Mouse (Mus musculus) c-Kit-positive CD71-positive TER-119-negative erythroid progenitor cells, embryonic 14.5 days (primary cell): ENCODE results near the gene Iqch.
"Not testable (repeated sequence)": the region's sequence is repeated elsewhere in the genome, so short reads cannot be mapped to it uniquely, and the experiment has no call there.

ENCODE experiments used
- DNase-seq: peaks from one replicate; pipeline ENCODE4 v3.0.0-alpha.2; 2013; ENCODE audit warnings: low read depth

Iqch gene

DNA sequence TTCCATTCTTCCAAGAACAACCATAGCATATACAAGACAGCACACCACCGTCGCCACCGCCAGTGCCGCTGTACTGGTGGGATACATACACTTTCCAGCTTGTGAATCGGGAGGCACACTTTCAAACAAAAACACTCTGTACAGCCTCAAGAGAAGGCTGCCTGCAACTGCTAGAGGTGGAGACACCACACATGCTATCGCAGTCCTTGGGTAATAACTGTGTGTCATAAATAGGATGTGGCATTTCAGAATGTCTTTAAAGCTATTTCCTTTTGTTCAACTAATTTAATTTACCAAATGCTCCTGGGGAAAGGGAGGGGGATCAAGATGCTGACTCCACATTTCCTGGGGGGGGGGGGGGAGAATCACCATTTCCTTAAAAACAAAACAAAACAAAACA is 34.0 kb downstream of the Iqch start:
- no peak for DNase-seq

DNA sequence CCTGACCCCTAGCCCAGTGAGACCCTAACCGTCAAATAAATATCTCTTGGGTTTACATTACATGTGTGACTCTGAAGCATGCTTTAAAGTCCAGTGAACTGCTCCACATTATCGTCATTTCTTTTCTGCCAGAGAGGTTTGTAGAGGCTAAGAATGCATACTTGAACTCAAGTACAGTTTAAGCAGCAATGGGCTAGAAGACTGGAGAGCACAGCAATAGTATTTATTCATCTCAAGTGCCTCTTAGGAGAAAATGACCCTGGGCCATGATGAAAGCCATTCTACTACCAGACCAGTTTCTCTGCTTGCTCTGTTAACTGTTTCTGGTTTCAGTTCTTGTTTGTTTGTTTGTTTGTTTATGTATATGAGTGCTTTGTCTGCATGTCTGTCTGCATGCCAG is 38.9 kb downstream of the Iqch start:
- no peak for DNase-seq

DNA sequence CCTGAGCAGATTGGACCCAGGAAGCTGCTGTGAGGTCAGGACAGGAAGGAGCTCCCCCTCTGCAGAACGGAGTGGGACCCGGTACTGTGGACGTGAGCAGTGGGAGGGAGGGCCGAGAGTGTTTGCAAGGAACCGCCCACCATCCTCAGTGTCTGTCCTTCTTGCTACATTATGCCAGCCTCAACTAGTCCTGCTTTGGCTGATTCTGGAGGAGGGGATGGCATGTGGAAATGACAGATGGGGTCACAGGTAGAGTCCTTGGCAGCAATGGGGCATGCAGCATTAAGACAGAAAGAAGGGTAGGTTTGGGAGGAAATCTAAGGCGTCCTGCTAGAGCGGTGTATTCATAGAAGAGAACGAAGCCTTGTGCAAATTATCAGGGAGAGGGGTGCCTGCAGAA is 40.4 kb downstream of the Iqch start:
- DNase-seq, result no peak

DNA sequence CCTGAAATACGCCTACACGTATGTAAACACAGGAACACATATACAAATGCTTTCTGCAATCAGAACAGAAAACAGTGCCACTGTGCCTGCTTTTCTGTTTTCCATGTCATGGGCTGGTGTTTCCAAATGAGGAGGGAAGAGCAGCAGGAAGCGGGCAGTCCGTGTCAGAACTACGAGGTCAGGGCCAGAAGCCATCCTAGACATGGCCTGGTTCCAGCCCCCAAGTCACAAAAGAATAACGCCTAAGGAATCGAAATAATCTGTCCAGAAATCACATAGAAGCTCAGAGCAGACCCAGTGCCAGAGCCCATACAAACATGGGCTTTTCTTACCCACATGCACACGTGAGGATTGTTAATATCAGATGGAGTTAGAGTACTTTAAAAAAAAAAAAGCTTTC is 45.4 kb downstream of the Iqch start:
- DNase-seq, result no peak

GRCm38 (mm10) chr9:63556316-63556715 is 46.0 kb downstream of the Iqch start:
- no peak for DNase-seq

- DNase-seq, result no peak
These were observed 46.8 kb downstream of the Iqch start for GRCm38 (mm10) chr9:63555460-63555990.

DNA sequence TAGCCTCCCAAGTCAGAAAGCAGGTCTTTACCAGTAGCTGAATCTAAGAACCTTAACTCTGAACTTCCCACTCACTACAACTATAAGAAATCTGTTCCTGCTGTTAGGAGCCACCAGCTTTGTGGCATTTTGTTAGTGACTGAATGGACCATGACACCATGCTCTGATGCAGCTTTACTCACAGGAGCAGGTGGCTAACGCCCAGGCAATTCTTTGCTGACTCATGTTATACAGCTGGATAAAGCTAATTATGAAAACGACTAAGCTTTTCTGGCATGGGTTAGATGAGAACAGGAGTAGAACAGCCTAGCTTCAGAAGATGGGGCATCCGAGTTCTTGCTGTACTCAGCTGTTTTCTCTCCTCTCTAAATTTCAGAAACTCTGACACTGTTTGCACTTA is 48.7 kb downstream of the Iqch start:
- DNase-seq, result no peak

GRCm38 (mm10) chr9:63550701-63551100 is 51.6 kb downstream of the Iqch start:
- DNase-seq, result not testable (repeated sequence)

- no peak for DNase-seq
These were observed 53.3 kb downstream of the Iqch start for GRCm38 (mm10) chr9:63548966-63549365.

- no peak for DNase-seq
These were observed 60.4 kb downstream of the Iqch start for GRCm38 (mm10) chr9:63541926-63542325.

DNA sequence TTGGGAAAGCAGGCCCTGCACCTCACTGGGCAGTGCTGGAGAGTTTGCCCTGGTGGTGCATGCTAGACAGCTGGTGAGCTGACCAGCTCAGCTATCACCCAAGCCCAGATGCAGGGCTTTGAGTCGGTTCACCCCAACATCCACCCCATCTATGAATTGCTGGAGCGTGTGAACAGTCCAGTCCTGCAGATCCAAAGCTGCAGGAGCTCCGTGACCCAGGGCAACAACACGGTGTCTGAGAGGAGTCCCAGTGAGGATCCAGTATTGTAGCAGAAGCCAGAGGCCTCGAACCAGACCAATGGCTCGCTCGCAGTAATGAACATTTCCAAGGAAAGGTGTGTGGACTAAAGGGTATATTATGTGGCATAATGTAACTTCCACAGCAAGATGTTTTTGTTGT is 61.0 kb downstream of the Iqch start:
- DNase-seq, result no peak

DNA sequence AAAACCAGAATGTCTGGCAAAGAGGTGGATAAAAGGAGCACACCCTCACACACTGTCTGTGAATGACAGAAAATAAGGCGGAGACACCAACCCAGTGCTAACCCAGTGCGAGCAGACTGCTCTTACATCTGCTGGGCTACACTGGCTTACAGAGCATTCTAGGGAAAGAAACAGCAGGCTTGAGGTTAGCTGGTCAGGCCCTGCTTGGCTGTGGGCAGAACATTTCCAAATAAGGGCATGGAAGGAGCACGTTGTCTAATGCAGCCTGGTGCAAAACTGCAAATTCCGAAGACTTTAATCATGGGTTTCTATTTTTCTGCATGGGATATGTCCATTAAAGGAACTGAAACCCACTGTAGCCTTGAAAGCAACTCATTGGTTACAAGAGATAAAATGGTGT is 64.8 kb downstream of the Iqch start:
- DNase-seq, result no peak

GRCm38 (mm10) chr9:63535042-63535441 is 67.3 kb downstream of the Iqch start:
- no peak for DNase-seq

DNA sequence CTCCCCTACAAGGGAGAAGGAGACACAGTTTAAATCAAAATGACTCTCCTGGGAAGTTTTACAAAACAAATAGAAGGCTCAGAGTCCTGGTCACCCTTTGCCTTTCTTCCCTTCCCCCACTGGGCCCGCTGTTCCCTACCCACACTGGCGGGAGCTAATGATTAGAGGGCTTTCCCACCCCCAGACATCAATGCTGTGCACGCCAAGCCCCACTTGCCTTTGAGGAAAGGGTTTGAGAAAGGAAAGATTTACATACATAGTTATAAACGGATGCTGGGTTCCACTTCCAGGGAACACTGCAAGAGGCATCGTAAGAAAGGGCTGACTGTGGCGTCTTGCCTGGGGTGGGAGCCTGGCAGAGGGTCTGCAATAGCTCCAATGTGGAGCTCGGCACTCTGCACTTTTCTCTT is 67.9 kb downstream of the Iqch start:
- no peak for DNase-seq

GRCm38 (mm10) chr9:63532966-63533711 is 69.2 kb downstream of the Iqch start:
- no peak for DNase-seq

- no peak for DNase-seq
These were observed 78.4 kb downstream of the Iqch start for GRCm38 (mm10) chr9:63523937-63524253.

GRCm38 (mm10) chr9:63523251-63523936 is 78.9 kb downstream of the Iqch start:
- DNase-seq, result no peak

GRCm38 (mm10) chr9:63512851-63513250 is 89.4 kb downstream of the Iqch start:
- no peak for DNase-seq

GRCm38 (mm10) chr9:63511034-63511433 is 91.3 kb downstream of the Iqch start:
- DNase-seq, result no peak

GRCm38 (mm10) chr9:63507110-63507509 is 95.2 kb downstream of the Iqch start:
- DNase-seq, result no peak

DNA sequence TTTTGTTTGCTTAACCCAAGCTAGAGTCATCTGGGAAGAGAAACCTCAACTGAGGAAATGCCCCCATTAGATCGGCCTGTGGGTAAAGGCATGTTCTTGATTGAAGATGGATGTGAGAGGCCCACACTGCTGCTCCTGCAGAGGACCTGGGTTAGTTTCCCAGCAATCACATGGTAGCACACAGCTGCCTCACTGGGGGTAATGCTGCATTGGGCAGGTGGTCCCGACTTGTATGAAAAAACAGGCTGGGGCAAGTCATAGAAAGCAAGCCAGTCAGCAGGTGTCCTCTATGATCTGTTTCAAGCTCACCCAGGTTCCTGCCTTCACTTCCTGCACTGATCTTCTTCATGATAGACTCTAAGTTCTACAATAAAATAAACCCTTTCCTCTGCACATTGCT is 98.4 kb downstream of the Iqch start:
- no peak for DNase-seq

- DNase-seq, result no peak
These were observed 100.8 kb downstream of the Iqch start for GRCm38 (mm10) chr9:63501516-63501915.

GRCm38 (mm10) chr9:63499912-63500311 is 102.4 kb downstream of the Iqch start:
- no peak for DNase-seq

- DNase-seq, result no peak
These were observed 106.5 kb downstream of the Iqch start for GRCm38 (mm10) chr9:63495786-63496185.
